Mouse (Mus musculus): ENCODE data around the gene Man1a2.

The Man1a2 gene

GRCm38 (mm10) chr3:100568443-100569390, 116.6 kb downstream of the Man1a2 start:
- peak; percentile 37 for DNase-seq (ENCODE audit: low spot score)

DNA sequence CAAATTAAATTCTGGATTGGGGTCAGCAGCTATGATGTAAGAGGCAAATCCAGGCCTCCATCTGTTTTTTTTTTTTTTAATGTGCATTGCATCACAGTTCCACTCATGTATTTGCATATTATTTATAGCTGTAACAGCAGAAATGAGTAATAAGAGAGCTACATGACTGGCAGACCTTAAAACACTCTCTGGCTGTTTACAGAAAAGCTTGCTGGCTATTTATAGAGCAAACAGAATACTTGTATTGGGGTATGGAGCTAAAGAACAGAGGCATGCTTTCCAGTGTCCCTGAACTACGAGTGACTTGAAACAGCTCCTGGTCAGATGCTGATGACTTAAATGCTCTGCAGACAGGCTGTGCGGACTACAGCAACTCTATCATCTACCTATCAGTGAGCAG, 121.7 kb downstream of the Man1a2 start:
- DNase-seq (ENCODE audit: low spot score), result no peak

DNA sequence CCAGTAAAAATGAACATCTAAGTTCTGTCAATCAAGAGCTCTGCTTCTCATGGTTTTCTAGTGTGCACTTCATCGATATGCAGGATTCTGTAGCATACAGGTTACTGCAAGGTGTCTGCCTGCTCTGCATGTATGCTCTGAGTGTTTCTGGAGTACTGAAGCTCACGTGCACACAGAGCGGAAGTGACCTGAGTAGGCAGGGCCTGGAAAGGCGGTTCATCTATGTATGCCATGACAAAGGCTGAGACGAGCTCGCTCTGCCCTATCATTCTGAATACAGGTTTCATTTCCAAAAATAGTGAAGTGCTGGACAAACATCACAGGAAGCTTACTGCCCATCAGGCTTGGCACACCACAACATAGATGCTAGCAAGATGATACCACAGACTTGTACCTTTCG, 122.8 kb downstream of the Man1a2 start:
- DNase-seq (ENCODE audit: low spot score), result no peak

GRCm38 (mm10) chr3:100561561-100562175, 123.6 kb downstream of the Man1a2 start:
- no peak for DNase-seq (ENCODE audit: low spot score)

DNA sequence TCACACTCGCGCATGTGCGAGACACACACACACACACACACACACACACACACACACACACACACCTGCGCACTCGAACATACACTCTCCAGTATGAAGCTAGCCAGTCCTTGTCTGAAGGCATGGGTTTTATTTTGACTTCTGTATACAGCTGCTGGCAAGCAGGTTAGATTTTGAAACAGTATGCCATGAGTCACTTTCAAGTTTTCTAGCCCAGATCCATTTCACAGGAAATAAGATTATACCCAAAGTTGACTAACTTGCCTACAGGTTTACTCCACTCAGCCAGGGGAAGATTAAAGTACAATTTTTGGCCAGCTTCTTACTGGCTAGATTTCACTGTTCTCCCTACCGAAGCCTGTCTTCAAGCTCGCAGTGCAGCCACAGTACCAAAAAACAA, 125.9 kb downstream of the Man1a2 start:
- no peak for DNase-seq (ENCODE audit: low spot score)

DNA sequence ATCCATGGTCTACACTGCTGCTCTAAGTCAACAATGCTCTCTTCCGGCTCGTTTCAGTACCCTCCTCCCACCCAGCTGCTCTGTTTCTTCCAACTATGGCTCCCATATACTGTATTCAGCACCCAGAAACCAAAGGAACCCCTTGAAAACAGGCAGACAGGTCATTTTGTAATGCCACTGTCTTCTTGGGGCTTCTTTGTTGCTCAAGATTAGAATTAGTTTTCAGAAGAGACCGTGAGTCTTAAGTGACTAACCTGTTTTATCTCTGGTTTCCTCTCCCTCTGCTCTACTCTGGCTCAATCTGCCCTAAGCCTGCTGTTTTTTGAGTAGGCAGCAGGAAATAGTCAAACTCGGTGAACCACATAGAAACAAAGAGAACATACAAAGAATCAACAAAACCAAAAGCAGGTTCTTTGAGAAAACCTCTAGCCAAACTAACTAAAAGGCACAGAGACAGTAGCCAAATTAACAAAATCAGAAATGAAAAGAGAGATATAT, 127.0 kb downstream of the Man1a2 start:
- no peak for DNase-seq (ENCODE audit: low spot score)

GRCm38 (mm10) chr3:100554843-100555242, 130.5 kb downstream of the Man1a2 start:
- peak; percentile 69 for DNase-seq (ENCODE audit: low spot score)

- no peak for DNase-seq (ENCODE audit: low spot score)
Observed at GRCm38 (mm10) chr3:100552171-100552570, 133.1 kb downstream of the Man1a2 start.

GRCm38 (mm10) chr3:100547913-100548292, 137.4 kb downstream of the Man1a2 start:
- no peak for DNase-seq (ENCODE audit: low spot score)

- DNase-seq (ENCODE audit: low spot score), result no peak
Observed at GRCm38 (mm10) chr3:100547162-100547912, 138.0 kb downstream of the Man1a2 start.

GRCm38 (mm10) chr3:100536686-100537085, 148.6 kb downstream of the Man1a2 start:
- no peak for DNase-seq (ENCODE audit: low spot score)

- no peak for DNase-seq (ENCODE audit: low spot score)
Observed at GRCm38 (mm10) chr3:100535902-100536301, 149.4 kb downstream of the Man1a2 start.

DNA sequence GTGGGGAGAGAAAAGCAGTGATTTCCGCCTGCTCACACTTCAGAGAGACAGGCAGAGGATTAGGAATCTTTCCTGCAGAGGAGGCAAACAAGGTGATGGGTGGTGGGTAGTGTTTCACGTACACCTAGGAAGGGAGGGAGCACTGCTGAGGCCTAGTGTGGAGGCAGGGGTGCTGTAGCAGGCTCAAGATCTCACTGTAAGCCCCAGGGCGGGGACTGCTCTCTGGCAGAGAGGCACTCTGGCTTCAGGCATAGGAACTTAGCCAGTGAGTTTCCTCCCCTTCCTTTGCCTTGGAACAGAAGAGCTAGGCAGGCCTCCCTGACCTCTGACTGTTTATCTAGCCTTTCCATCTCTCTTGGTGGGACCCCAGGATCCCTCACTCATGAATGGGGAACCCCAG, 150.0 kb downstream of the Man1a2 start:
- DNase-seq (ENCODE audit: low spot score), result no peak

DNA sequence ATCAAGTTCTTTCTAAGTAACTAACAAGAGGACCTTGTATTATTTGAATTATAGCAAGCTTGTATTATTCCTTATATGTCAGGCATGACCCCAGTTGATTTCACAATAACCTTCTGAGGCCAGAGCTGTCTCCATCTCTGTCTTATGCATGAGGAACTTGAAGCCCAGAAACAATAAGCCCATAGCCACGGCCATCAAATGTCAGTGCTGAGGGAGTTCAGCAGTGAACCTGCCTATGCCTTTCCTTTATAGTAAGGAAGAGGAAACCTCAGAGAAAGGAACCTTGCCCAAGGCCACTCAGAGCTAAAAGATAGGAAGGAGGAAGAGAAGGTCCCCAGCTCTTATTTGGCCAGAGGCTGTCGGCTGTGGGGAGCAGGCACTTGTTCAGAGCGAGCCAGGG, 150.9 kb downstream of the Man1a2 start:
- no peak for DNase-seq (ENCODE audit: low spot score)

DNA sequence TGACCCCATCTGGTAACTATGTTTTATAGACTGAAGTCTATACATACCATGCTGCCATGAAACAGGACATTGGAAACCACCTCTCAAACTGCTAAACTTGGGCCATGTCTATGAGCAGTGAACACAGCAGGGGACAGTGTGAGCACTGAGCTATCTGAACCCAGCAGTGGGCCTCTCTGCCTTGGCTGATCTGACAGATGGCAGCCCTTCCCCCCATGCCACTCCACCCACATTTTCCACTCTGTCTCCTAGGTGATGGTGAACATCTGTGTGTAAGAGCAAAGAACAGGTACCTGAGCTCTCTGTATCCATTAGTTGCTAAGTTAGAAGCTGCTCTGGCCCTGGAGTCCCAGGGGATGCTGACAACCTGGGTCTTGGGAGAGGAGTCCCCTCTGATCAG, 151.9 kb downstream of the Man1a2 start:
- DNase-seq (ENCODE audit: low spot score), result no peak

DNA sequence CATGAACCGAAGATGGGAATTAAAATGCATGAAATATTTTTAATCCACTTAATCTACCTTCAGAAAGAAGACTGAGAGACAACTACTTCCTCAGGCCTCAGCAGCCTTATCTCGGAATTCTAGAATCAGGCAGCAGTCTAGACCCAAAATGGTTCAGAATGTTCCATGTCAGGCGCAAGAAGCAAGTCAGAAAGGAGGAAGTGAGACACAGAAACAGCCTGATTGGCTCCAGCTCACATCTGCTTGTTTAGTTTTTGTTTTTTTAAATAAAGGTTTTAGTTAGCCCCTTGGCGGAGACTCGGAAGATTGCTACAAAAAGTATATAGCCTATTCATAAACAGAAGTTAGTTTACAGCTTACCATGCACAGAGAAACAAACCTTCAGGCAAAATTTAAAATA, 154.4 kb downstream of the Man1a2 start:
- no peak for DNase-seq (ENCODE audit: low spot score)

- DNase-seq (ENCODE audit: low spot score), result no peak
Observed at GRCm38 (mm10) chr3:100530244-100530788, 155.0 kb downstream of the Man1a2 start.

GRCm38 (mm10) chr3:100522671-100523070, 162.6 kb downstream of the Man1a2 start:
- no peak for DNase-seq (ENCODE audit: low spot score)

- DNase-seq (ENCODE audit: low spot score), result no peak
Observed at GRCm38 (mm10) chr3:100521626-100522025, 163.7 kb downstream of the Man1a2 start.

DNA sequence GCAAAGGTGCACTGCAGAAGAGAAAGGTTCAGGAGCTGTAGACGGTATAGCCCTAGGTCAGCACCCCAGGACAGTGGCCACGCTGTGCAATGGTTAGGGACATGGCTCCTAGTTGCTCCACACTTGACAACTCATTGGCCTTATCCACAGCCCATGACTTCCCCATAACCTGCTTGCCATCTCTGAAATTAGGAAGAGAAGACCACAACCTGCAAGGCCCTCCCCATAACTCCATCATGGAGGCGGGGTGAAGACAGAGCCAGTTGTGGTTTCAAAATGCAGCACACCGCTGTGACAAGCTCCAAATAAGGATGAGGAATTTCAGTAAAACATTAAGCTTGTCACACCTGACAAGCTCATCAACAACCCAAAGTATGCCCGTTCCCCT, 169.6 kb downstream of the Man1a2 start:
- no peak for DNase-seq (ENCODE audit: low spot score)

GRCm38 (mm10) chr3:100515093-100515753, 170.1 kb downstream of the Man1a2 start:
- DNase-seq (ENCODE audit: low spot score), result no peak
